Comparison of ENCODE assay signal across 27 mouse cellular contexts in the genomic region with DNA sequence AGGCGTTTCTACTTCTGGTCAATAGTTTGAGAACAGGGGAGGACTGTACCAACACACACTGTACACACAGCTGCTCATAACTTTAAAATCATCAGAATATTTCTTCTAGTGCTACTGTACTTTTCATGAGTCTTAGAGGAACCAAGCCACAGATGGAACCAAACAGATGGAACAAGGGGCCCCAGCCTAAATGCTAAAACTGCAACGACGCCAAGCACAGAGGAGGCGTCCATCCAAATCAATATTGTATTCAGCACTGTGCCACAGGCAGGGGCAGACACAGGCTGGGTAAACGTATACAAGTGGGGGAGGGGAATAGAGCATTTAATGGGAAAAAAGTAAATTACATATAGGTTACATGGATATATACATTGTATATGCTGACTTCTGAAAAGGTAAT. TPM values are rescaled to one million over a fixed set of nuclear protein-coding genes. Genes with fewer than 3 reads are reported as not detected.
DNase-seq lines count a peak whose midpoint lies in the region; ATAC-seq lines count a peak whose summit lies in the region.
"Had no signal": no experiment of that assay in that cellular context is flagged by ENCODE, and none has a peak within 500 bp of the region (broad histone marks: within the 10 kb centered on the region; RNA-seq: fewer than 3 reads in every experiment).

No protein-coding gene starts in this region.

- peaks cover 58% of the 10 kb centered on the region for H3K4me1 ChIP-seq in forebrain, embryonic 14.5 days (ENCODE audit: control insufficient read depth, insufficient read depth, low read length)

- ATAC-seq in forebrain, embryonic 14.5 days, result peak; percentile 57
- ATAC-seq: midbrain, embryonic 13.5 days had no signal

- WGBS in forebrain, embryonic 14.5 days, result 21% methylated on average over 5 of the region's 5 CpGs

- DNase-seq in cerebellum, postnatal 10 days, result peak; percentile 49 to 64
- DNase-seq in cerebellum, adult 8-10 months, result no peak
- DNase-seq in layer of hippocampus, adult 9-11 months, result peak; percentile 42
- no peak for DNase-seq in layer of hippocampus, postnatal 10 days (ENCODE audit: low spot score in 2 of 2)
- DNase-seq in A20 (ENCODE audit: low read depth, low spot score), result peak; percentile 29
- peak; percentile 74 for DNase-seq in forebrain, embryonic 14.5 days (ENCODE audit: low spot score)
- DNase-seq in spleen, adult 12 weeks (ENCODE audit: low spot score), result no peak
- DNase-seq in lung, adult 18-20 months, result no peak
- DNase-seq: adrenal gland, postnatal 25 days; cerebellum, adult 18-20 months; cerebellum, postnatal 36 days; embryo, embryonic 11 days; gastrocnemius, postnatal 25 days; heart, adult 18-20 months; heart, postnatal 14 days; kidney, adult 11 months; liver, embryonic 13.5 days; lung, postnatal 36 days; right cerebral cortex, postnatal 25 days had no signal

- peaks cover 4% of the 10 kb centered on the region; the same call in 1 of the 2 replicates for H3K36me3 ChIP-seq in forebrain, embryonic 14.5 days (ENCODE audit: control insufficient read depth, insufficient read depth, low read length)
- H3K36me3 ChIP-seq: embryonic facial prominence, embryonic 15.5 days; hindbrain, embryonic 12.5 days; kidney, embryonic 15.5 days; lung, embryonic 15.5 days; midbrain, embryonic 13.5 days had no signal

- no peak overlapping the region for H3K9ac ChIP-seq in forebrain, embryonic 14.5 days (ENCODE audit: low read length)
- H3K9ac ChIP-seq: embryonic facial prominence, embryonic 15.5 days; heart, embryonic 13.5 days; hindbrain, embryonic 12.5 days; kidney, embryonic 15.5 days; liver, embryonic 13.5 days; lung, embryonic 15.5 days; midbrain, embryonic 13.5 days had no signal

- H3K4me2 ChIP-seq in forebrain, embryonic 14.5 days (ENCODE audit: low read length), result peak overlapping the region; percentile 3; the same call in 1 of the 2 replicates
- H3K4me2 ChIP-seq: embryonic facial prominence, embryonic 15.5 days; heart, embryonic 13.5 days; hindbrain, embryonic 12.5 days; kidney, embryonic 15.5 days; liver, embryonic 13.5 days; lung, embryonic 15.5 days; midbrain, embryonic 13.5 days had no signal

- peak overlapping the region; percentile 80 for H3K27ac ChIP-seq in forebrain, embryonic 14.5 days (ENCODE audit: low read depth, low read length)
- H3K27ac ChIP-seq: embryonic facial prominence, embryonic 15.5 days; hindbrain, embryonic 12.5 days; kidney, embryonic 15.5 days; left cerebral cortex, adult 2 months; liver, embryonic 13.5 days; lung, embryonic 15.5 days; midbrain, embryonic 13.5 days had no signal

- no peak overlapping the region for H3K4me3 ChIP-seq in forebrain, embryonic 14.5 days (ENCODE audit: low read depth, low read length)
- H3K4me3 ChIP-seq: embryonic facial prominence, embryonic 15.5 days; heart, embryonic 13.5 days; hindbrain, embryonic 12.5 days; kidney, embryonic 15.5 days; left cerebral cortex, adult 2 months; liver, embryonic 13.5 days; lung, embryonic 15.5 days; megakaryocyte, embryonic 14.5 days; midbrain, embryonic 13.5 days had no signal

- H3K27me3 ChIP-seq in forebrain, embryonic 14.5 days (replicated peaks; ENCODE audit: control insufficient read depth, insufficient read depth, low read length), result no peaks in the 10 kb centered on the region
- H3K27me3 ChIP-seq: embryonic facial prominence, embryonic 15.5 days; heart, embryonic 13.5 days; hindbrain, embryonic 12.5 days; kidney, embryonic 15.5 days; liver, embryonic 13.5 days; lung, embryonic 15.5 days; megakaryocyte, embryonic 14.5 days; midbrain, embryonic 13.5 days had no signal

- no peaks in the 10 kb centered on the region for H3K9me3 ChIP-seq in forebrain, embryonic 14.5 days (replicated peaks; ENCODE audit: control insufficient read depth, low read length)
- H3K9me3 ChIP-seq: embryonic facial prominence, embryonic 15.5 days; heart, embryonic 13.5 days; hindbrain, embryonic 12.5 days; kidney, embryonic 15.5 days; liver, embryonic 13.5 days; lung, embryonic 15.5 days; megakaryocyte, embryonic 14.5 days; midbrain, embryonic 13.5 days had no signal

RNA-seq across cellular contexts. Expression of gene Tmem131l, which starts 42.4 kb away (rescaled TPM):
- total RNA-seq in layer of hippocampus, postnatal 10 days (2021), result 10 to 100 TPM; 45.4 to 47.6 TPM
- 123 and 131 TPM in 2 replicates for polyA plus RNA-seq in forebrain, embryonic 14.5 days (2014; fragmentation: Nextera tagmentation; extraction: Ambion mirVana)

Comparison
In these comparisons a context has a peak if more than half of its experiments do, and no peak if none do; other contexts are left out.
1. DNase-seq: peak in cerebellum, postnatal 10 days (2 of 2), layer of hippocampus, adult 9-11 months (single experiment), A20 (single experiment) and forebrain, embryonic 14.5 days (single experiment); none in cerebellum, adult 8-10 months (single experiment), layer of hippocampus, postnatal 10 days (0 of 2), spleen, adult 12 weeks (single experiment) and lung, adult 18-20 months (0 of 2).